Mouse (Mus musculus) midbrain, postnatal 0 days (tissue): Measurements from ENCODE around the gene Gm49361. TPM values are rescaled to one million over a fixed set of nuclear protein-coding genes. Genes with fewer than 3 reads are reported as not detected.
"Not testable (repeated sequence)": the region's sequence is repeated elsewhere in the genome, so short reads cannot be mapped to it uniquely, and the experiment has no call there.

ENCODE experiments used
- ATAC-seq: fragments of 200-750 bp; cut with Nextera tagmentation; 2 replicates; pipeline ENCODE4 v1.8.0; 2017; ENCODE audit warnings: moderate number of reproducible peaks, mild to moderate bottlenecking, moderate TSS enrichment, moderate library complexity; ENCODE audit not compliant: low FRiP score
- DNase-seq: peaks from one replicate; pipeline ENCODE4 v3.0.0-alpha.2; 2015; ENCODE audit warnings: low spot score
- H3K27ac ChIP-seq: fragments of 300-500 bp; sonication (generic); 2 replicates; pipeline ENCODE4 v1.5.1; 2014; ENCODE audit warnings: low read depth, mild to moderate bottlenecking, low read length, mixed read lengths
- H3K27me3 ChIP-seq: fragments of 300-500 bp; sonication (generic); 2 replicates; pipeline ENCODE4 v1.6.1; 2014; ENCODE audit warnings: low read length, control low read depth, mixed read lengths; ENCODE audit not compliant: insufficient read depth
- H3K36me3 ChIP-seq: fragments of 300-500 bp; sonication (generic); 2 replicates; pipeline ENCODE4 v1.6.1; 2014; ENCODE audit warnings: low read length, control low read depth, mixed read lengths; ENCODE audit not compliant: insufficient read depth
- H3K4me1 ChIP-seq: fragments of 300-500 bp; sonication (generic); 2 replicates; pipeline ENCODE4 v1.6.1; 2014; ENCODE audit warnings: mild to moderate bottlenecking, control low read depth, antibody characterized with exemption, low read length, mixed read lengths; ENCODE audit not compliant: insufficient read depth
- H3K4me2 ChIP-seq: fragments of 300-500 bp; sonication (generic); 2 replicates; pipeline ENCODE4 v1.6.1; 2014; ENCODE audit warnings: low read depth, mild to moderate bottlenecking, low read length, mixed read lengths; ENCODE audit not compliant: poor library complexity, severe bottlenecking
- H3K4me3 ChIP-seq: fragments of 300-500 bp; sonication (generic); 2 replicates; pipeline ENCODE4 v1.5.1; 2014; ENCODE audit warnings: low read depth, mild to moderate bottlenecking, low read length, moderate library complexity
- H3K9ac ChIP-seq: fragments of 300-500 bp; sonication (generic); replicated peaks from 2 replicates; pipeline ENCODE4 v1.6.1; 2014; ENCODE audit warnings: mild to moderate bottlenecking, low read length, moderate library complexity, mixed read lengths; ENCODE audit not compliant: poor library complexity, severe bottlenecking
- H3K9me3 ChIP-seq: fragments of 300-500 bp; sonication (generic); 2 replicates; pipeline ENCODE4 v1.6.1; 2016; ENCODE audit warnings: low read length, control low read depth
- CTCF ChIP-seq: IDR thresholded peaks from 2 replicates; pipeline ENCODE4 v1.5.1; 2016; ENCODE audit warnings: antibody characterized with exemption, mild to moderate bottlenecking
- WGBS: fragments of 180-500 bp; shearing (Covaris S2); extraction: QIAGEN DNeasy Blood & Tissue Kit; methylation state at CpG from one replicate; pipeline ENCODE4 v1.1.7; 2014; 5-methylcytosine and 5-hydroxymethylcytosine counted together
- polyA plus RNA-seq: library from polyadenylated mRNA; unstranded; fragments of >200 nt; fragmentation: Nextera tagmentation; extraction: Ambion mirVana; gene quantifications from 2 replicates; pipeline ENCODE4 v1.2.1, GENCODE M21; 2015
- total RNA-seq: library from RNA; depleted of rRNA; stranded (reverse); fragments of >200 nt; gene quantifications from 2 replicates; pipeline ENCODE4 v1.2.3, GENCODE M21; 2014

Gm49361 gene
- total and polyA plus RNA-seq, 2 experiments from 2014 or later, result not detected

GRCm38 (mm10) chr14:57690681-57691080 lies 55.2 kb downstream of the Gm49361 start:
- WGBS, result 91% methylated on average over 8 of the region's 8 CpGs
- Histone ChIP-seq H3K4me3 (no peak overlapping the region), H3K9ac (no peak overlapping the region), H3K9me3 (no peaks in the 10 kb centered on the region), H3K27me3 (no peaks in the 10 kb centered on the region), H3K4me2 (no peak overlapping the region), H3K36me3 (no peaks in the 10 kb centered on the region; the same call in 1 of the 2 replicates), H3K27ac (no peak overlapping the region), H3K4me1 (no peaks in the 10 kb centered on the region)
- TF ChIP-seq CTCF, result no peak
- ATAC-seq (no peak), DNase-seq (no peak)

- H3K27ac ChIP-seq, H3K4me2 ChIP-seq, DNase-seq, H3K4me1 ChIP-seq, H3K4me3 ChIP-seq, H3K27me3 ChIP-seq, H3K9ac ChIP-seq, H3K9me3 ChIP-seq, ATAC-seq, H3K36me3 ChIP-seq: not testable (repeated sequence)
- 95% methylated on average over 7 of the region's 7 CpGs for WGBS
These were observed 57.8 kb downstream of the Gm49361 start for GRCm38 (mm10) chr14:57688066-57688465.

GRCm38 (mm10) chr14:57687441-57687840 lies 58.5 kb downstream of the Gm49361 start:
- no peaks in the 10 kb centered on the region for H3K36me3 ChIP-seq
- H3K4me1 ChIP-seq, result no peaks in the 10 kb centered on the region
- DNase-seq (no peak), ATAC-seq (no peak)
- no peak overlapping the region for H3K4me3 ChIP-seq
- H3K27ac ChIP-seq, result no peak overlapping the region
- WGBS, result 89% methylated on average over 5 of the region's 5 CpGs
- no peak overlapping the region for H3K4me2 ChIP-seq
- no peak overlapping the region for H3K9ac ChIP-seq
- TF ChIP-seq CTCF, result no peak
- H3K9me3 ChIP-seq, result no peaks in the 10 kb centered on the region
- H3K27me3 ChIP-seq, result no peaks in the 10 kb centered on the region

GRCm38 (mm10) chr14:57686647-57687046 lies 59.3 kb downstream of the Gm49361 start:
- DNase-seq (no peak), ATAC-seq (no peak)
- H3K27me3 ChIP-seq, result no peaks in the 10 kb centered on the region
- H3K4me1 ChIP-seq, result no peaks in the 10 kb centered on the region
- WGBS, result 86% methylated on average over 6 of the region's 6 CpGs
- no peaks in the 10 kb centered on the region for H3K36me3 ChIP-seq
- no peak overlapping the region for H3K9ac ChIP-seq
- no peak for TF ChIP-seq CTCF
- H3K4me2 ChIP-seq, result no peak overlapping the region
- H3K9me3 ChIP-seq, result no peaks in the 10 kb centered on the region
- no peak overlapping the region for H3K4me3 ChIP-seq
- H3K27ac ChIP-seq, result no peak overlapping the region

- WGBS, result 3% methylated on average over 1 of the region's 1 CpGs
- DNase-seq, result peak; percentile 60
These were observed 61.3 kb downstream of the Gm49361 start for GRCm38 (mm10) chr14:57684579-57684978.

GRCm38 (mm10) chr14:57682751-57683150 lies 63.2 kb downstream of the Gm49361 start:
- H3K4me3 ChIP-seq, result no peak overlapping the region
- no peak for TF ChIP-seq CTCF
- H3K27ac ChIP-seq, result no peak overlapping the region
- no peaks in the 10 kb centered on the region for H3K27me3 ChIP-seq
- H3K4me1 ChIP-seq, result no peaks in the 10 kb centered on the region
- DNase-seq, result no peak
- ATAC-seq, result no peak
- no peaks in the 10 kb centered on the region for H3K9me3 ChIP-seq
- no peak overlapping the region for H3K4me2 ChIP-seq
- H3K9ac ChIP-seq, result no peak overlapping the region
- 91% methylated on average over 4 of the region's 4 CpGs for WGBS
- no peaks in the 10 kb centered on the region for H3K36me3 ChIP-seq

More at GRCm38 (mm10) chr14:57684579-57684978, 61.3 kb downstream of the Gm49361 start:
- no peaks in the 10 kb centered on the region for H3K27me3 ChIP-seq
- H3K4me1 ChIP-seq, result no peaks in the 10 kb centered on the region
- no peak overlapping the region for H3K4me2 ChIP-seq
- peak; percentile 64 for ATAC-seq
- no peaks in the 10 kb centered on the region for H3K9me3 ChIP-seq
- H3K36me3 ChIP-seq, result no peaks in the 10 kb centered on the region
- no peak overlapping the region for H3K9ac ChIP-seq
- TF ChIP-seq CTCF, result peak; percentile 88
- H3K27ac ChIP-seq, result no peak overlapping the region
- H3K4me3 ChIP-seq, result no peak overlapping the region
